Mouse (Mus musculus): ENCODE measurements around the gene Prox2. TPM values are rescaled to one million over a fixed set of nuclear protein-coding genes. Genes with fewer than 3 reads are reported as not detected.
A peak's percentile ranks its signal among the peaks of the same experiment; 100 is the strongest.
"Not testable (repeated sequence)": the region's sequence is repeated elsewhere in the genome, so short reads cannot be mapped to it uniquely, and the experiment has no call there.

Gene Prox2
- total RNA-seq (2021) = 1 to 10 TPM; 1.5 to 2.2 TPM

DNA sequence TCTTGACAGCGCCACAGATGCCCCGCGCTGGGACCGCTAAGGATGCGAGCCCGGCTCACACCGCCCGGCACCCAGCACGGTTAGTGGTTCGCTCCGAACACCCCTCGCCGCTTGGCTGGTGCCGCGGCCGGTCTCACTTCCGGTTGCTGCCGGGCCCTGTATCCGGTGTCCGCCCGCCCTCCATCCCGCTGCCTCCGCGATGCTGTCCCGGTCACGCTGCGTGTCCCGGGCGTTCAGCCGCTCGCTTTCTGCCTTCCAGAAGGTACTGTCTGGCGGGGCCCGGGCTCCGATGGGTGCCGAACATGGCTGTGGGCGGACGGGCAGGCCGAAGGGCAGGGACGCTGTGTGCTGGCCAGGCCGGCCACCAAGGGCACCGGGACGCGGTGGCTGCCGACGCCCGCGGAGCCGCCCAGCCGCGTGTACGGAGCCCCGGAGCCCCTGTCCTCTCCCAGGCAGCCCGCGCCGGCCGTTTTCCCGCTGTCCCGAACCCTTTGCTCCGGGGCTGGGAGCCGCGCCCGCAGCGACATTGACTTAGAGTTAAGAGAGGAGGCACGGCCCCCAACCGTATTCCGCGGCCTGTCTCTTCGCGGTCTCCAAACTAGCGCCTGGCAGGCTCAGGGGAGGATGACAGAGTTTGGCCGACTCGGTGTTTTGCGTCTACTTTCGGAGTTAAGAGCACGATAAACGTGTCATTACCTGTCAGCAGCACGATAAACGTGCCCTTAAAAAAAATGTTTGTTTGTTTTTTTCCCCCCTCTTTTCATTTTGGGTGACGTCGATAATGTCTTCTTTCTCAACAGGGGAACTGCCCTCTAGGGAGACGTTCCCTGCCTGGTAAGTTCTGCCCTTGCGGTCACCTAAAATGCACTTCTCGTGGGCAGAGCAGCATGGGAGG is at the start of gene Prox2, which contains the start of gene Dlst:
TSS of gene Prox2 (minus strand) at position 62 of the 895 bp plus-strand sequence.
TSS of gene Dlst (plus strand) at position 136 of the 895 bp plus-strand sequence.
- peak; percentile 83 to 92 for DNase-seq (ENCODE audit: extremely low spot score in 1 of 2, low spot score in 1 of 2)

DNA sequence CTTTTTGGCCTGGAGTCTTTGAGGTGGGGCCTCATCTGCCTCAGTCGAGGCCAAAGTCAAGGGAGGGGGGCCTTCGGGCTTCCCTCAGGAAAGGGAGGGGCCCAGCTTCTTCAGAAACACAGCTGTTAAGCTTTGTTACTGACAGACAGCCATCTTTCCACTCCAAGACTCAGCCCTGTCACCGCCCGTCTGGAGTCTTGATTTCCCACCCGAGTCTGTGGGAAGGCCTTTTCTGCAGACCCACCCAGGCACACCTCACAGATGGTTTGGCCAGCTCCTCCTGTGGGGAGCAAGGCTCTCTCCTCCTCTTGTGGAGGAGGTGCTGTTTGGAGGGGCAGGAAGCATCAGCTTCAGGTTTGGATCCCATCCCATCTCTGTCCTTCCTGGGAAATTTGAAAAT is 49.0 kb upstream of the Prox2 start:
- DNase-seq (ENCODE audit: extremely low spot score in 1 of 2, low spot score in 1 of 2) = no peak

DNA sequence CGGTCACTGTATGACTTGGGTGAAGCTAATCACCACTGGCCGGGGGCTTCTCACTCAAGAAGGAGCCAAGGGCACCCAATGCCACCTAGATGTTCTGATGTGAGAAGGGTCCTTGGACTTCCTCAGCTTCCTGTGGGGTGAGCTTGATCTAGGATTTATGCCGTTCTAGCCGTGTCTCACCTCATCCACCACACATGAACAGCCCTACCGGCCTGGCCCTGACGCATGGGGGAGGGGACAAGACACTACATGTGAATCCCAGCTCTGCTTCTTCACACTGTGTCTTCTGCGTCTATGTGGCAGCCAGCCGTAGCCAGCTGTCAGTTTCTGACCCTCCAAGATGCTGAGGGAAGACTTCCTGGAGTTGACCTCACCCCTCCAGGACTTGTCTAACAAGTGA is 48.2 kb upstream of the Prox2 start:
- no peak for DNase-seq (ENCODE audit: extremely low spot score in 1 of 2, low spot score in 1 of 2)

DNA sequence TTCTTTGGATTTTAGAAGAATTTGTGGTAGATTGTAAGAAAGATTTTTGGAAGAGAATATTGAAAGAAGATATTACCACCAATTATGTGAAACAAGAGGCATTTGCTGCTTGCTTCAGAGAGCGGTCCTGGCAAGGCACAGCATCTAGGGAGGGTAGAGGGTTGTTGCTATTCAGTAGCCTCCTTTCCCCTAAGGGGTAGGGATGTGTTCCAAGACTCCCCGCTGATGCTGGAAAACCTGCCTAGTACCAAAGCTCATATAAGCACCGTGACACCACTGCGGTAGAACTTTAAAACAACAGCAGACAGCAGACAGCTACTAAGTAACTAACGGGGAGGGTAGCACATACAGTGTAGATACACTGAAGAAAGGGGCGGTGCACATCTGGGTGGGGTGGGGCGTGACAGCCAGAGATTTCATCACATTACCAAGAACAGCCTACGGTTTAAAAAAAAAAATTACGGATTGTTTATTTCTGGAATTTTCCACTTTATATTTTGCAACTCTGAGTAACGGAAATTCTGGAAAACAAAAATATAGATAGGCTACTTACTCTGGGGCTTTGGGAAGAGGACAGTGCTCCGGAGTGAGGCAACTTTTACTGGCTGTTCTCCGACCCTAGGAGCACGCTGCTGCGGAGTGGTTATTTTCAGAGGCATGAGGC is 47.4 kb upstream of the Prox2 start:
- DNase-seq (ENCODE audit: extremely low spot score in 1 of 2, low spot score in 1 of 2) = no peak

DNA sequence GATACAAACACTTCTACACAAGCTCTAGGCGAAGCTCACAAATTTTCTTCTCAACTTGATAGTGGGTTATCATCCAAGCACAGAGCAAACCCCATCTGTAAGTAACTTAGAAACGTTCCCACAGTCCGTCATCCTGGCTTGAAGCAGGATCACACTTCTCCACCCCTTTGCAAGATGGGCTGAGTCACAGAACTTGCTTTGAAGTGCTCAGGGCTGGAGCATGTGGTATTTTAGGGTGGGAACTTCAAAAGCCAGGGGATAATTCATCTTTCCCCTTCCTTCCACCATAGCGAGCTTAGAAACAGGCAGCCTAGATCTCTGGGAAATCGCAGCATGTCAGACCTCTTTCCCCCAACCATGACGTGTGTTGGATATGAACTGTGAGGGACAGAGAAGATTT is 45.8 kb upstream of the Prox2 start:
- DNase-seq (ENCODE audit: extremely low spot score in 1 of 2, low spot score in 1 of 2) = no peak

DNA sequence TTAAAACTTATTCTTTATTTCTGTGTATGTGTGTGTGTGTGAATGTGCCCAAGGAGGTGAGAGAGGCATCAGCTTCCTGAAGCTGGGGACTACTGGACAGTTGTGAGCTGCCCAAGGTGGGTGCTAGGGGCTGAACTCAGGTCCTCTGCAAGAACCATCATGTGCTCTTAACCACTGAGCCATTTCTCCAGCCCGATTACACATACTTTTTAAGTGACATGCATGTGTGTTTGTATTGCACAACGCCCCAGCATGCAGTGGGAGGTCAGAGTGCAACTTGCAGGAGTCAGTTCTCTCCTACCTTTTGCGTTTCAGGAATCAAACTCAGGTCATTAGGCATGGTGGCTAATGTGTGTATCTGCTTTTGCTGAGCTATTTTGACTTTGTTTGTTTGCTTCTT is 42.5 kb upstream of the Prox2 start:
- no peak for DNase-seq (ENCODE audit: extremely low spot score in 1 of 2, low spot score in 1 of 2)

DNA sequence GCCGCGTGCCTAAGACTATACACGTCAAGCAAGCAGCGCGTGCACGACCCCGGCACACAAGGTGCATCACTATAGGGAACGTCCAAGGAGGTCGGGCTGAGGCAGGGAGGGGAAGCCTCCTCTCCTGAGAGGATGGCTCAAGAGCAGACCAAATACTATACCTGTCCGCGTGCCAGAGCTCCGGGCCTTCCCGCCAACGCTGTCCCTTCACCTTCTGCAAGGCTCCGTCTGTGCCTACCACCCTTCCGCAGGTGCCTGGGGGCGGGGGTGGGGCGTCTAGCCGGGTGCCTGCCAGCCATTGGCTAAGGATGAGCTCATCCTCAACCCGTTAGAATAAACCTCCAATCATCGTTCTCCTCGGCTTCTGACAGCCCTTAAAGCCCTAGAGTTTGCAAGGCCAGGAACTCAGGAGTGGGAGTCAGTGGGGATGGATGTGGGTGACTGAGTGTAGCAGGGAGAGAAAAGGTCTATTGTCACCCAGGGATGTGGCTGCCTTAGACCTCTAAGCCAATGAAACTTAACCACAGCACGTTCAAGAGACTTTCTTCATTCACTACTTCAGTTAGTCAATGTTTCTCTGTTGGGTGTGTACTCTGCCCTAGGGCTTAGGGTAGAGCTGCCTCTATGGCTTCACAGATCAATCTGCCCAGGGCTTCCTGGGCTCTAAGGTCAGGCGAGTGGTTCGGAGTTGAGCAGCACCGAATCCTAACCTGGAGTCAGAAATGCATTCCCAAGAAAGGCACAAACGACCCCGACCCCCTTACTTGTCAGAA is 40.6 kb upstream of the Prox2 start, which contains the start of gene Rps6kl1:
TSS of gene Rps6kl1 (minus strand) at position 263 of the 773 bp plus-strand sequence.
- peak; percentile 65 to 71 for DNase-seq (ENCODE audit: extremely low spot score in 1 of 2, low spot score in 1 of 2)

DNA sequence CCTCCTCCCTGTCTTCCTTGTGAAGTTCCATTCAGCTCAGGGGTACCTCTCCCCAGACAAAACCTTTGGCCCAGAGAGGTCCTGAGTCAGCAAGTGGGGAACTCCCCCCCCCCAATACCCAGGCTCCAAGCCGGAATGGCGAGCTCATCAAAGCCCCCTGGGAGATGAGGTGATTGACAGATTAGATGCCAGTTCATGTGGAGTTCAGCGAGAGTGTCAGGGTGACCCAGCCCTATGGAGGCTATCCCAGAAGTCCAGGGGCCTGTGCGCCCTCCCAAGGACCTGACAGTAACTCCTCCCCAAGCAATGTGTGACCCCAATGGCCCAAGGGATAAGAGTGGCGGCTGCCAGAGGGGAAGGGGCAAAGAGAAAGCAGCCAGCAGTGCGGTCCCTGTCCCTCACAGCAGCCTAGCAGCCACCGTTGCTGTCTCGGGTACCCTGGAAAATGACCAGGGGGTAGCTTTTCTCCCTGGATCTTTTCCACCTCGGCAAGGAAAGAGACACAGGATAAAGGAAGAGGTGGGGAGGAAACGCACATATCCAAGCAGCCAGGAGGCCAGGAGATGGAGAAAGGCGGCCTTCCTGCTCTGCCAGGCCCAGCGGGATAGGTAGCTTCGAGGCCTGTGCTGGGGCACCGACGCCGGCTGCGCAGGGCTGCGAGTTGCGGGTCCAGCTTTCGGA is 39.9 kb upstream of the Prox2 start:
- no peak for DNase-seq (ENCODE audit: extremely low spot score in 1 of 2, low spot score in 1 of 2)

DNA sequence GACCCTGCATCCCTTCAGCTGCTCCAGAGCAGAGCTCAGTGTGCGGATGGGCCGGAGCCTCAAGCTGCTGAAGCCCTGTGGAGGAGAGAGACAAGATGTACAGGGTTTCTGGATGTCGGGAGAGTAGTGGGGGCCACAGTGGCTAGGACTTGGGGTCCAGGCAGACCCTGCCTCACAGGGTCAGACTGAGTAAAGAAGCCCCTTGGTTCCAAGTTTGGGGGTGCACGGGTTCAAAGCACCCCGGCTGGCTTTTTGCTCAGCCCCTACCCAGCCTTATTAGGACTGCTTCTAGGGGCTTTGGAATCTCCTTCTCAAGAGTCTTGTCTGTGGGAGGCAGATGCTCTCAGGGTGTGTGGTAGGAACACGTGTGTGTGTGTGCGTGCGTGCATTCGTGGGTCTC is 36.3 kb upstream of the Prox2 start:
- peak in 1 of 2 experiments; percentile 8 for DNase-seq (ENCODE audit: extremely low spot score in 1 of 2, low spot score in 1 of 2)

DNA sequence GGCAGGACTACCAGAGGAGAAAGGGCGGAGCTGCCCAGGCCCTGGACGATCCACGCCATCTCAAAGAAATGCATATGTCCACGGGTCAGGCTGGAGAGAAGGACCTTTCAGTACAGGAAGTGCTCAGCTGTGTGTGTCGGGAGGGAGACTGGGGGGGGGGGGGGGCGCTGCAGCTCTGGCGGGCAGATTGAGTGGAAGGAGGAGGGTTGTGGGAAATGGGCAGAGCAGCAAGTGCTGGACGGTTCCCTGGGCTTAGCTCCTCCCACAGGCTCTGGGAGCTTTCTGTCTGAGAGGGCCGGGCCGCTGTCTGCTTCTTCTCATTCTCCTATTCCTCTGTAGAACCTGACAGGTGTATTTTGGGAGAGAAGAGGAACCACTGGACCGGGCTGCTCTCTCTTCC is 35.8 kb upstream of the Prox2 start:
- no peak for DNase-seq (ENCODE audit: extremely low spot score in 1 of 2, low spot score in 1 of 2)

DNA sequence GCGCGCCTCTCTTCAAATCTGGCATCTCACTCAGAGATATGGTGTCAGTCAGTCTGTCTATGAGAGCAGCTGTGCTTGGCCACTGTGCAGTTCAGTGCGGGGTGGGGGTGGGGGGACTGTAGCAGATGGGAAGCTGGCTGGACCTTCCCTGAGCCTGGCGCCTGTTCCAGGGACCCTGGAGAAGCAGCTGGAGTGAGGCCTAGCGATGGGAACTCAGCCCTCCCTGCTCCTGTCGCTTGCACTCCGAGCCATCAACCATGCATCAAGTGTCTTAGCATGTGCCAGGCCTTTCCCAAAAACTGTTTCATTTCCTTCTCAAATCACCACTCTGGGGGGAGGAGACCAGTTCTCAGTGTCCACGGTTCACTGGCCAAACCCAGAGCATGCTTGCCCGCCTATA is 35.1 kb upstream of the Prox2 start:
- DNase-seq (ENCODE audit: extremely low spot score in 1 of 2, low spot score in 1 of 2) = peak in 1 of 2 experiments; percentile 8

DNA sequence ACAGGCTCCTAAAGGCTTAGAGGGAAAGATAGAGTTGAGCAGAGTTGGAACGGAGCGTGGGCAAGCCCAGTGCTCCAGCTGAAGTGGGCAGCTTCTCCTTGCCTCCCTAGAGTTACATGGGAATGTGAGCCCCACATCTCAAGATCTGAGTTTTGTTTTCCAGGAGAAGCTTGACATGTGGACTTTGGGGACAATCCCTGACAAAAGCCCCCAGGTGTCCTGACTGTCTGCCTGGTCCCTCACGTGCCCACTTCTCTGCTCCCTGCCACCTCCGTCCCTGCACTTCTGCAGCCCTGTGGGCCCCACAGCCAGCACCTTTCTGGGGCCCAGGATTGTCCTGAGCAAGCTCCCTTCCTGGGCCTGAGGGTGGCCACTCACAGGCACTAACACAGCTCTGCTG is 34.3 kb upstream of the Prox2 start:
- peak in 1 of 2 experiments; percentile 8 for DNase-seq (ENCODE audit: extremely low spot score in 1 of 2, low spot score in 1 of 2)

DNA sequence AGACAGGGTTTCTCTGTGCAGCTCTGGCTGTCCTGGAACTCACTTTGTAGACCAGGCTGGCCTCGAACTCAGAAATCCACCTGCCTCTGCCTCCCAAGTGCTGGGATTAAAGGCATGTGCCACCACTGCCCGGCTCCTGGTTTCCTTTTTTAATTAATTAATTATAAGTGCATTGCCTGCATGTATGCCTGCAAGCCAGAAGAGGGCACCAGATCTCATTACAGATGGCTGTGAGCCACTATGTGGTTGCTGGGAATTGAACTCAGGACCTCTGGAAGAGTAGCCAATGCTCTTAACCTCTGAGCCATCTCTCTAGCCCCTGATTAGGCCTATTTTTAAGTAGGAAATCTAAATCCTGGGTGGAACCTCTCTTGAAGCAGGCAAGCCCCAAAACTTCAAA is 33.7 kb upstream of the Prox2 start:
- not testable (repeated sequence) for DNase-seq (ENCODE audit: extremely low spot score in 1 of 2, low spot score in 1 of 2)

DNA sequence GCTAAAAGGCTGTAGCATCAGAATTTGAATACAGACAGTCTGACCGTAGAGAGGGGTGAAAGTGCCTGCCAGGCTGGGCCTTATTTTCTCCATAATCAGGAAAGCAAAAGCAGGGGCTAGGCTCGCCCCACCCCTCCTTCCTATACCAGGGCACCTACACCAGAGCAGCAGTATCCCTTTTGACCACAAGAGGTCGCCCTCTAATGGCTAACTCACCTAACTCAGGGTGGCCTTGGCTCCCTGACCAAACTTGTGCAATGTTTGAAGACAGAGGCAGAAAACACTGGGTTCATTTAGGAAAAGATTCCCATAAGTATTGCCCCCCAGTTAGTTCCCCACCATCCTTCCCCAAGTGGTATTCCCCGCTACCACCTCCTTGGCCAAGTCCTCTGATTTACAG is 32.2 kb upstream of the Prox2 start:
- peak; percentile 68 to 96 for DNase-seq (ENCODE audit: extremely low spot score in 1 of 2, low spot score in 1 of 2)

DNA sequence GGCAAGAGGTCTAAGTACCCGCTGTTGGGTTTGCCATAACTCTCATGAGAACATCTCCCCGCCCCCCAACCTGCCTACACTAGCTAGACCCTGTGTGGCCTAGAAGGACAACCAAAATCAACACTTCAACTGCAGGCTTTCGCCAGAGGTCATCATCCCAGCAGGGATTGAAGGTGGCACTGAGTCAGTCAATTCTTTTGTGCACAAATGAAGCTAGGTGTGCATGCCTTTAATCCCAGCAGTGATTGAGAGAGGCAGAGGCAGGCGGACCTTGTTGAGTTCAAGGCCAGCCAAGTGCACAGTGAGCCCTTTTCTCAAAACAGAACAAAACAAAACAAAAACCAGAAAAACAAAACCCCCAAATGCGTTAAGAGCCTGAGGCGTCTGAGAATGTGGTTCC is 30.5 kb upstream of the Prox2 start:
- no peak for DNase-seq (ENCODE audit: extremely low spot score in 1 of 2, low spot score in 1 of 2)

DNA sequence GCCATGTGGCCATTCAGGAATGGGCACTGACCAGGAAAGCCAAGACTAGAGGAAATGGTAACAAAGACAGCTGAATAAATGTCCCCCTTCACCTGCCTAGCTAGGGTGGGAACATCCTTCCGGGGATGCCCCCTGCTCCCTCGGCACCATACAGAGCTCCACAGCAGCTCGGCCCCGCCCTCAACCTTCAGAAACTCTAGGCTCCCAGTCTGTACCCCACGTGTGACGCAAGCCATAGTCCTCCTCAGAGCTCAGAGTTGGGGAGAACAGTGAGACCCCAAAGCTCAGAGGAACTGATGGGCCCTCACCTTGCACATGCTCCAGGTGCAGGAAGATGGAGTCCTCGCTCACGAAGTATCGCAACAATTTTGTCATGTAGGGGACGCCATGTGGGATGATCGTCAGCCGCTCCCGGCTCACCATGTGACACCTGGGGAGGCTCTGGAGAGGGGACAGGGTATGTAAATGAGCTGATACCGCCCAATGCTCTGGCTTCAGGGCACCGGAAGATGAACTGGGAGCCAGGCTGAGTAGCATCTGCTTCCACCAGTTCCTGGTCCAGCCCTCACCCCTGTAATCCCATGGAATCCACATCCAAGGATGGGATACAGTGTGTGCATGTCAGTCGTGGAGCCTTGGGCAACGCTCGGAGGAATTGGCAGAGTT is 29.6 kb upstream of the Prox2 start:
- peak in 1 of 2 experiments; percentile 7 for DNase-seq (ENCODE audit: extremely low spot score in 1 of 2, low spot score in 1 of 2)

DNA sequence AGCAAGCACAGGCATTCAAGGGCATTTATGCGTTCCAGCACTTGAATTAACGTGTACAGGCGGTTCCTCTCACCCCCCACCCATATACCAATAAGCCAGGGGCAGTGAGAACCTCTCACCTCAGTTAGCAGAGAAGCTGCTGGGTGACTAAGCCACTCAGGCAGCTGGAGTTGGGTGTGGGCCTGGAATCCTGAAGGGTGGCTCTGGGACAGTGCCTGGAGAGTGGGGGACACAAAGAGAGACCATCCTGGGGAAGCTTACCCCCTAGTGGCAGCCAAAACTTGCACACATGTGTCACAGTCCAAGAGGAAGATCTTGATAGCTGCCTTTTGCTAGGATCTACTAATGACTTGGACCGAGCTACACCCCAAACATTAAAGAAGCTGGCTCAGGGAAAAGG is 26.1 kb upstream of the Prox2 start:
- no peak for DNase-seq (ENCODE audit: extremely low spot score in 1 of 2, low spot score in 1 of 2)

DNA sequence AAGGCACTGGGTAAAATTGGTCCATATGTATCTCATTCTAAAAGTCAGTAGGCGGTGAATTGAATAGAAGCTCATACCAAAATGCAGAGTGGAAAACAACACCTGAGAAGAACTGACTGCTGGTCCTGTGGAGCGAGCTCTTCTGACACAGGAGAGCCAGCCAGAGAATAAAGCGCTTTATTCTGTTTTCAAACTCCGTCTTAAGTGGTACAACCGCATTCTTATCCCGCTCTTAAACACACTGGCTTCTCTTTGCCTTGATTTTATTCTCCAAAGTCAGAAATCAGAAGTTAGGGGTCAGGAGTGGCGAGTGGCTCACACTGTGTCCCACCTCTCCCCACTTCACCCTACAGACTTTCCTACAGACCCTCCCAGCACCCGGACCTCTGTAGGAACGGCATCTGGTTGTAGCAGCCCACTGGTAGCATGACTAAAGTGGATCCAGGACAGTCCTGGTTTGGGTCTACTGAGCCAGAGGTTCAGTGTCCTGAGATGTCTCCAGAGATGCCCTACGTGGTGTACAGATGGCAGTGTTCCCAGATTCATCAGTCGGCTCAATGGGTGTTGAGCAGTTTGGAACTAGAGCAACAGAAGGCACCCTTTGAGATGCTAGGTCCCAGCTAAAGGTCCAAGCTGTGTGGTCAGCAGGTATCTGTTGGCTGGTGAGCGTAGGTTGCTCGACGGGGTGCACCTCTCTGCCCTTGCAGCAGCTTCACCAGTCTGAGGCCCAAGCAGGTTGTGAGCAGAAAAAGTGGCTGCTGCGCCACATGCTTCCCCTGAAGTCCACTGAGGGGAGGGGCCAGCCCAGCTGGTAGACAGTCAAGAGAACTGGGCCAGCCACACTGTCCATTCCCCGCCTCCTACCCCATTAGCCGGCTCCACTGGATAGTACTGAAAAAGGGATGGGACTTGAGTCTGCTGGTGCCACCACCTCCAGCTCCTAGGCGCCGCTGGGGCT is 25.2 kb upstream of the Prox2 start:
- DNase-seq (ENCODE audit: extremely low spot score in 1 of 2, low spot score in 1 of 2) = peak in 1 of 2 experiments; percentile 10

All from layer of hippocampus, postnatal 25 days (tissue).